Mouse (Mus musculus) cerebellum, adult 9-11 months (tissue): ENCODE data around the gene Foxa2.

Experiments
- DNase-seq: peaks from one replicate; pipeline ENCODE4 v3.0.0; 2022

The Foxa2 gene

DNA sequence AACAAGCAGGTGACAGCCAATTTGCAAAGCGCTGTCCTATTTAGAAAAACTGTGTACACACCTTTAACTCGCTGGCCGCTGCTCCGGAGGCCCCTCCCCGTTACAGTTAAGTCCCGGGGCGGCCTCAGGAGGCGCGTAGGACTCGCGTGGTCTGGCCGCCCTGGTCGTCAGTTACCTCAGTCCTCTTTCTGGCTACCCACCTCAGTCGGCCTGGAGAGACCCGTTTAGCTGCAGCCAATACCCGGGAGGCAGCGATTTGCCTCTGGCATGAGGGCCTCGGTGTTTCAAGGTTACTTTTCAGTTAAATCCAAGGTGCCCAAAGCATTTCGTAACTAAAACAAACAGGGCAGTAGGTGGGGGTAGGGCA lies at the start of gene Foxa2:
TSS of gene Foxa2 (minus strand) at position 171 of the 367 bp plus-strand sequence.
- DNase-seq = no peak

DNA sequence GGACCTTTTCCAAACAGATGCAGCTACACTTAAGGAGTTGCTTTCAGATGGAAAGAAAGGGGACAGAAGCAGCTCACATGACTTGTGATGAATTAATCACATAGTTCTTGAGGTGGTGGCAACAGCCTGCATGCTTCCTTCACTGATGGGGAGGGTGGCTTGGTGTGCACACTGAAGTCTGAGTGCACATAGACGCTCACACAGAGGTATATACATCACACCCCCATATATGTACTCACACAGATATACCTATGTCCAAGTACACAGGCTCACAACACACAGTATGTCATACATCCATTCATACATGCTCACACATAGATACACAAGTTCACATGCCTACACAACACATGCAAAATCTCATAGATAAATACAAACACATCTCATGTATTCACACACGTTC lies 45.3 kb upstream of the Foxa2 start:
- no peak for DNase-seq

DNA sequence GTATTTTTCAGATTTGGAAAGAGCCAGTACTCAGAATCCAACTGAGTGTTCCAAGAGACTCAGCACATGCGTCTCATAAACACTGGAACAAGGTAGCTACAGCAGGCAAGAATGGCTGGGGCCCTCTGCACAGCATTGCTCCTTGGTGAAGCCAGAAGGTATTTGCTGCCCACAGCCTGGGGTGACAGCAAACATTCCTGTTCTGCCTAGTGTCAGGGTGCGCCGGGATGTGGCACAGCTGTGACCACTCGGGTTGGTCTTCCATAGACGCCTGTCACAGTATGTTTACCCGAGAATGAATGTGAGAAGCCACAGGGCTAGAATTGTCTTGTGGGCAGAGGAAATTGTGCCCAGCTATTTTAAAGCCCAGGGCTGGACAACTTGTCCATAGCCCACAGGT lies 44.9 kb upstream of the Foxa2 start:
- DNase-seq = no peak

DNA sequence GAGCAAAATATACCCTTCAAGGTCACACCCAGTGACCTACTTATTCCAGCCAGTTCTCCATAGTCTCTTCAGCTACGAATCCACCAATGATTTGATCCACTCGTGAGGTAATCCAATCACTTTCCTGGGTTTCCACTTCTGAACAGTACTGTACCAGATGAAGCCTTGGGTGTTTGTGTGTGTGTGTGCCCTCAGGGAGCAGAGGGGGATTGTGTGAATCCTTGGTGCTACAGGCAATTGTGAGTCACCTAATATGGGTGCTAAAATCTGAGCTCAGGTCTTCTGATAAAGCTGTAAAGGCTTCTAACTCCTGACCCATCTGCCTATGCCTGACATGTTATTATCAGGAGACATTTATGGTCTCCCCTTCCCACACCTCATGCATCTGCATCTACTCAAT lies 43.3 kb upstream of the Foxa2 start:
- DNase-seq = no peak

DNA sequence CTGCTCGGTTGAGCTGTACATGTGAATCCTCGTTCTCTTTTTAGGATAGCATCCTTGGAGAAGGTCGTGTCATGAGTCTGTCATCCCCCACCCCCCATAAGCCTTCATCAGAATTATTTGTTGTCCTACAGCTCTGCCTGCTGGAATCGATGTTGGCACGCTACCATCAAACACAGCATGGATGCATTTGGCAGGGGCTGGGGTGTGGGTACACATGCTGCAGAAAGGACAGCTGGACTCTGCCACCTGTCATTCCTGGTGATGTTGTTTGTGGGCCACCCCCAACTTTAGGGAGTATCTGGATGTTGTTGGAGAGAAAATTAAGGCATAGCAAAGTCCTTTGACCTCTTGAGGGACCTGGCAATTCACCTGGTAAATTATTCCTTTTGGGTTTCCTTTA lies 38.8 kb upstream of the Foxa2 start:
- no peak for DNase-seq

DNA sequence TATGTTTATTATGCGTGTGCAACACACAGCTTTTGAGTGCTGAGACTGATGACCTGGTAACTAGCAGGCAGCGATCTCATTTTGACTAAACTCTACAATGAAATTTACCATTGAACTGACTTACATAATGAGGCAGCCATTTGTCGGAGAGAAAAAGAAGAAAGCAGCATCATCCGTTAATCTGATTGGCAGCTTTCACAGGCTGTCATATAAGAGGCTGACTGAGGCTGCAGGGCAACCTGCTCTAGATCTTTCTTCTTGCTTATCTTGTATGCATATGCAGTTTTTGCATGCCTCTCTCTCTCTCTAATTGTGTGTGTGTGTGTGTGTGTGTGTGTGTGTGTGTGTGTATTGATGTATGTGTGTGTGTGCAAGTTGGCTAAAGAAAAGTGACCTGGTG lies 38.4 kb upstream of the Foxa2 start:
- DNase-seq = no peak

DNA sequence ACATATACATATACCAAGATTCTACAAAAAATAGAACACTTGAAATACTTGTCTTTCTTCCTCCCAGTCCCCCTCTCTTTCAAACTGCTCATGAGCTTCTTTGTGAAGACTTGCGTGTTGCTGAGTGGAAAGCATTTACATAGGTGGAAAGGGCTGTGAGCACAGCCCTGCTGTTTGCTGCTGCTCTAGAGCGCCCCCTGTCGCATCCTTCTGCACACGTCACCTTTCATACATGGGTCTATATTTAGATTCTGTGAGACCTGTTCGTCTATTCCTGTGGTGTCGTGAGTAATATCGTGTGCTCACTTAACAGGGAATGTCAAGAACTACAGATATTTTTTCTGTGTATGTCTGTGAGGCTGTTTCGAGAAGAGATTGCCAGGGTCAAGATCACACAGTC lies 35.5 kb upstream of the Foxa2 start:
- no peak for DNase-seq

DNA sequence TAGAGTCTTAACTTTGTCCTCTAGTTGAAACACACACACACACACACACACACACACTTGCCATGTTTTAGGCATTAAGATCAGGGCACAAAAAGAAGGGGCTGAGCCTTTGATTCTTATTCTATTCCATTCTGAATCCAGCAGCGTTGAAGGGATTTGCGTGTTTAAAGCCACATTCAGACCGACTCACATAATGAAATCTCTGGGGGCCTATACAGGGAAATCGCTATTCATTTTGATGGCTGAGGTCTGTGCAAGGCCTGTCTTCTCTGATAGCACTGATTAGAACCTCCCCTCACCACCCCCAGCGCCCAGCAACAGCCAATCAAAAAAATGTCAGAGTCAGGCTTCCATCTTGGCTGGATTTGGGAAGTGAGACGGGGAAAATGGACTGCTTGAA lies 13.9 kb upstream of the Foxa2 start:
- no peak for DNase-seq

DNA sequence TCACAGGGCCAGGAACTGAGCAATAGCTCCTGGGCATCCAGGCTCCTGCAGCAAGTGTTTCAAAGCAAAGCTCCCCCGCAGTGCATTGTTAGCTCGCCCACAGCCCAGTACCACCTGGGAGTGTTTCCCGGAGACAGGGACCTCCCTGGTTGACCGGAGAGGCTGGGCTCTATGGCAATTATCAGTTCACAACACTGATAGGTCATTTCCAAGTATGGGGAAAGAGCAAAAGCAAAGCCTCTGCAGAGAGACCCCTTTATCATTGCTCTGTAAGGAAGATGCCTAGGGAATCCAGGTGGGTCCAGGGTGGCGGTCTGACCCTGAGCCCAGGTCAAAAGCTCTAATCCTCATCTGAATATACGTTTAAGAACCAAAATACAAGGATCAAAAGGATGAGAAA lies 6.6 kb upstream of the Foxa2 start:
- no peak for DNase-seq

DNA sequence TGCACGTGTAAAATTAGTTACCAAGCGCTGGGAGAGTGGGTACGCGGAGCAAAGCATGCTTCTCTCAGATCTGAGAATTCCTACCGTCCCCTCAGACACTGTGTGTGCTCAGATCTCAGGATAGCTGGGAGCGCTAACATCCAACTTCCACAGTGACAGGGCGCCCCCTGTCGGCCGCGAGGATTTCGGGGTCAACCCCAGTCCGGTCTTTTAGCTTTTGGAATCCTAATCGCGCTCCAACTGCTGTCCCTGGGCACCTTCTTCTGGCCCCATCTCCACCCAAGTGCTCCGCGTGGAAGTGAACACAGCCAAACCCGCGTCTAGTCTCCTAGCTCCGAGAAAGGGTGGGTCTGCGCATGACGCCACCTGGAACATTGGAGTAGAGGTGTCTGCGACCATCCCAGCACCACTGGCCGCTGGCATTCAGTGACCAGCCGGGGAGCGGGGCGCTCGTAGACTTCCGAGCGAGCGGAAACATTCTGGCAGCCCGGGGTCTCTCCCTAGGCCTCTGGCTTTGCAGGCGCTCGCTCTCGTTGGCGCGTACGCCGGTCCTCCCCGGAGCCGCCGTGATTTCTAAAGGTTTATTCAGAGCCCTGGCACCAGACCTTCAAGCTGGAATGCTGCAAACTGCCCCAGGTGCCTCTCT lies 1.8 kb upstream of the Foxa2 start:
- DNase-seq = no peak

DNA sequence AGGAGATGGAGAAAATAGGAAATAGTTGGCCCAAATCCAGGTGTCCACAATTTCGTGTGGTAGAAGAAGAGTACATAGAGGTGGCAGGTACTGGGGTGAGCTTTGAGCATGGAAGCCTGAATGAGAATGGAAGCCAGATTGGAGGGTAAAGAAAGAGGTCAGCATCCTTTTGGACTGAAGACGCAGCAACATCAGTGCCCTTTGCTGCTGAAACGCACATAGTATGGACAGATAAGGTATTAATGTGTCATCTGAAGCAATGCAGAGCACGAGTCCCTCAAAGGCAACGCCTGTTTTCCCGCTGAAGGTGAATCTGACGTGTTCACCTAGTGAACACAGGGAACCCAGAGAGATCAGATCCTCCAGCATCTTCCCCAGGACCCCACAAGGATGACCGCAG lies 842 bp upstream of the Foxa2 start:
- DNase-seq = no peak

DNA sequence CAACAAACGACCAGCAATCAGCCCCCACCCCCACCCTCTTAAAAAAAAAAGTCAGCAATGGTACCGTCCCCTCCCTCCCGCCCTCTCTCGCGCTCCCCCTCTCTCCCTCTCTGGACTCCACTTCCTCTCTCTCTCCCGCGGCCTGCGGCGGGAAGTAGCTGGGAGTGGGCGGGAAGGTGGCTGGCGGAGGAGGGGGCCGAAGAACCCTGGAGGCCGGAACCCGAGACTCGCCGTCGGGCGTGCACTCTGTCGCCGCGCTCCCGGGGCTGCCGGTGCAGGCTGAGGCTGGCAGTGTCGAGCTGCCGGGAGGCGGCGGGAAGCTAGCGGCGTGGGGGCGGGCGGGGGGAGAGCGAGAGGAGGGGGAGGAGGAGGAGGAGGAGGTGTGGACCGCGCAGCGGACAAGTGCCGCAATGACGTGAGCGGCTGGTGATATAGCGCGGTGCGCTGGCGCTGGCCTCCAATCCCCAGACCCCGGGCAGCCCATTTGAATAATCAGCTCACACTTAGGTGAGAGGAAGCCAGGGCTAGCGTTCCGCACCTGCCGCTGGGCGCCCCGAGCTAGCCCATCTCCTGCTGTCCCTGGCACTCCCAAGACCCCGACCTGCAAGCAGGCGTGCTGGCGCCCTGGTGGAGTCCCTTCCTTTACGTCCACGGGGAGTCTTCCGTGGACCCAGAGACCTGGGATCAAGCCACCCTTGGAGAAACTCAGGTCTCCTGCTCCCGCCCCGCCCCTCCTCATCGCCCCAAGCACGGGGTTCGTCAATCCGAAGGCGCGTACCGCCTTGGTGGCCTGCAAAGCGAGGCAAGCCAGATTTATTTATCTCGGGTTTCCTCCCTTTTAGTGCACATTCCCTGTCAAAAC lies 601 bp downstream of the Foxa2 start:
- no peak for DNase-seq

DNA sequence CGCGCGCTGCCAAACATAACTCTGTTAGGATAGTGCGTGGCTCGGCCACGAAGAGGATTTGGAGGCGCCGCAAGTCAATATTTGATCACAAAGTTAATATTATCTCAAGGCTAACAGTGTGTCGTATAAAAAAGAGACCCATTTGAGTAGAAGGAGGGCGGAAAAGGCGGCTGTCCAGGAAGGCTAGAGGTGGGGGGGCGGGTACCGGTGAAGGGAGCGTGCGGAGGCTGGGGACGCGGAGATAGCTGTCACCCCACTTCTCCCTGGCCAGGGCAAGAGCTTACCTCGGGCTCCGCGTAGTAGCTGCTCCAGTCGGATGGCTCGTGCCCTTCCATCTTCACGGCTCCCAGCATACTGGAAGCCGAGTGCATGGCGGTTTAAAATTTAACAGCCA lies 1.2 kb downstream of the Foxa2 start:
- no peak for DNase-seq

DNA sequence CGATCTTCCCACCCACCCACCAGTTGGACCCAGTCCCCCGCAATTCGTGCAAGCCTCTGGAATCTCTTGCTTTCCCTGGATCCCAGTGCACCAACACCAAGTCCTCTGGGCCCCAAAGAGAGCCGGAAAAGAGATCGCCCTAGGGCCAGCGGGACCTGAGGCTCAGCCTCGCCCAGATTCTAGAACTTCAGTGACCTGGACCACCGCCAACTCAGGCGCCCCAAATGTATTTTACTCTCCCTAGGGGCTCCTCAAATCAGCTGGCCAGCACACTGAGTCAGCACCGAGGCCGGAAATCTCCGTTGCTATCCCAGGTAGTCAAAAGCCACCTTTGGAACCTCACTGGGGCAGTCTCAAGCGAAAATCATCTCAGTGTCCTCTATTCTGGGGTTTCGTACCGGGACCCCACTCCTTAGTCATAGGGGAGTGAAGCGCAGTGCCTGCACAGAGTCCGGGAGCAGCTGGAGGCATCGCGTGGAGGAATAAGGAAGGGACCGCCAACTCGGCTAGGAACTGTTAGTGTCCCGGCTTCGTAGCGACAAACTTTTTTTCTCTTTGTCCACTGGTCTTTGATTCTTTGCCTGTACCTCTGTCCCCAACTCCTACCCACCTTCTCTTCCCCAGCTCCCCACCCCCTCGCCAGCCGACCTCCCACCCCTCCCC lies 1.8 kb downstream of the Foxa2 start:
- DNase-seq = no peak

DNA sequence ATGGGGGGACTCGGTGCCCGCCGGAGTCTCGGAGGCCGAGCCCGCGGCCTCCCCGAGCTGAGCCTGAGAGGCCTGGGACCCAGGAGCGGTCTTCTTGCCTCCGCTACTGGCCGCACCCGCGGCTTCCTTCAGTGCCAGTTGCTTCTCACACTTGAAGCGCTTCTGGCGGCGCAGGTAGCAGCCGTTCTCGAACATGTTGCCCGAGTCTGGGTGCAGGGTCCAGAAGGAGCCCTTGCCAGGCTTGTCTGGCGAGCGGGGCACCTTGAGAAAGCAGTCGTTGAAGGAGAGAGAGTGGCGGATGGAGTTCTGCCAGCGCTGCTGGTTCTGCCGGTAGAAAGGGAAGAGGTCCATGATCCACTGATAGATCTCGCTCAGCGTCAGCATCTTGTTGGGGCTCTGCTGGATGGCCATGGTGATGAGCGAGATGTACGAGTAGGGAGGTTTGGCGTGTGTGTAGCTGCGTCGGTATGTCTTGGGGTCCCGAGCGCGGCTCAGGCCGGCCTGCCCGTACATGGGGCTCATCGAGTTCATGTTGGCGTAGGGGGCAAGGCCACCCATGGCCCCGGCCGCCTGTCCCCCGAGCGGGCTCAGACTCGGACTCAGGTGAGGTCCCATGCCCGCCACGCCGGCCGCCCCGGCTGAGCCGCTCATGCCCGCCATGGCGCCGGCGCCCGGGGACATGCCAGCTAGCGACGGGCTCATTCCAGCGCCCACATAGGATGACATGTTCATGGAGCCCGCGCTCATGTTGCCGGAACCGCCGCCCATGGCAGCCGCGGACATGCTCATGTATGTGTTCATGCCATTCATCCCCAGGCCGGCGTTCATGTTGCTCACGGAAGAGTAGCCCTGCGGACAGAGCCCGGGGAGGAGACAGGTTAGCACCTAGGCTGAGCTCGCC lies 2.5 kb downstream of the Foxa2 start:
- DNase-seq = no peak

DNA sequence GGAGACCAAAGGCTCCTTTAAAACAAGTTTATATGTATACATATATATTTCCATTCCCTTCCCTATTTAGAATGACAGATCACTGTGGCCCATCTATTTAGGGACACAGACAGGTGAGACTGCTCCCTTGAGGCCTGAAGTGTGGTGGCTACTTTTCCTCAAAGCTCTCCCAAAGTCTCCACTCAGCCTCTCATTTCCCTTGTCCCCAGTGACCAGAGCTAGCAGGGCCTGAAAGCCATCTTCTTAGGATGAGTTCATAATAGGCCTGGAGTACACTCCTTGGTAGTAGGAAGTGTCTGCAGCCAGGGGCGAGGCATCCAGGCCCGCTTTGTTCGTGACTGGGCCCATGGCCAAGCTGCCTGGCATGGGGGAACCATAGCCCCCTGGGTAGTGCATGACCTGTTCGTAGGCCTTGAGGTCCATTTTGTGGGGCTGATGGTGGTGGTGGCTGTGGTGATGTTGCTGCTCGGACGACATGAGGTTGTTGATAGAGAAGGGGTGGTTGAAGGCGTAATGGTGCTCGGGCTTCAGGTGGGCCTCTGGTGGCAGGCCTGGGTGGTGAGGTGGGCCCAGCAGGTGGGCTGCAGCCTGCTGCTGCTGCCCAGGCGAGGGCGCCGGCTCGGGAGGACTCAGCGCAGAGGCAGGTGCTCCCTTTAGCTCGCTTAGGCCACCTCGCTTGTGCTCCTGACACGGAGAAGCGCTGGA lies 3.3 kb downstream of the Foxa2 start:
- DNase-seq = no peak

DNA sequence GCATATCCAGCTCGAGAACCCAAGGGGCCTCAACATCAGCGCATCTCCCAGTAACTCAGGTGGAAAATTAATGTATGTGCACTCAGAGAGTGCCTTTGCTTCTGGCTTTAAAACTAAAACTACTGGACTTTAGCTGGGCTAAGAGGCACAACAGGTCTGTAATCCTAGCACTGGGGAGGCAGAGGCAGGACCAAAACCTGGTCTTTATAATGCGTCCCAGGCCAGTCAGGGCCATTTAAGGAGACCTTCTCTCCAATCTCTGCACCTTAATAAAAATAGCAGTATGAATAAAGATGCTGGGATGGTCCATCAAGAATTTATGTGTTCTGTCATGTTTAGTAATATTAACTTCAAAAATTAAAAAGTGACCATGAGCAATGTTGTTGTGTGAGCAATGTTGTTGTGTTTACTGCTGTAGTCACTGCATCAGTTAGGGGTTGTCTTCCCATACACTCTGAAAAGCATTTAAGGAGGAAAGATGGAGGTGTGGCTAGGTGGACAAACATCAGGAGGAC lies 4.6 kb downstream of the Foxa2 start:
- no peak for DNase-seq

DNA sequence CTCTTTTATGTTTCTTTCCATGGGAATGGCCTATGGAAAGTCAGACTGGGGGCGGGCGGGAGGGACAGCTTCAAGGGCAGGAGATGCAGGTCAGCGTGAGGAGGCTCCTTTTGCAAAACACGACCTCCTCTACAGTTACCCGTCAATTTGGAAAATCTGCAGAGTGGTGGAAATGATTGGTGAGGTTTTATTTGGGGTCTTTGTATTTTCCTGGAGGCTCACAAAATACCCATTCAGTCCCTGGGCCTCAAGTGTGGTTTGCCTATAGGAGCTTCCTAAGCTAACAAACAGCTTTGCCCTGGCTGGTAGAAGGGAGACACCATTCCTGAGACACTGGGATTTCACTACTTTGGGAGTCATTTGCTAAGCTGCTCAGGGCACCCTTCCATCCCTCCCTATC lies 5.4 kb downstream of the Foxa2 start:
- DNase-seq = no peak

DNA sequence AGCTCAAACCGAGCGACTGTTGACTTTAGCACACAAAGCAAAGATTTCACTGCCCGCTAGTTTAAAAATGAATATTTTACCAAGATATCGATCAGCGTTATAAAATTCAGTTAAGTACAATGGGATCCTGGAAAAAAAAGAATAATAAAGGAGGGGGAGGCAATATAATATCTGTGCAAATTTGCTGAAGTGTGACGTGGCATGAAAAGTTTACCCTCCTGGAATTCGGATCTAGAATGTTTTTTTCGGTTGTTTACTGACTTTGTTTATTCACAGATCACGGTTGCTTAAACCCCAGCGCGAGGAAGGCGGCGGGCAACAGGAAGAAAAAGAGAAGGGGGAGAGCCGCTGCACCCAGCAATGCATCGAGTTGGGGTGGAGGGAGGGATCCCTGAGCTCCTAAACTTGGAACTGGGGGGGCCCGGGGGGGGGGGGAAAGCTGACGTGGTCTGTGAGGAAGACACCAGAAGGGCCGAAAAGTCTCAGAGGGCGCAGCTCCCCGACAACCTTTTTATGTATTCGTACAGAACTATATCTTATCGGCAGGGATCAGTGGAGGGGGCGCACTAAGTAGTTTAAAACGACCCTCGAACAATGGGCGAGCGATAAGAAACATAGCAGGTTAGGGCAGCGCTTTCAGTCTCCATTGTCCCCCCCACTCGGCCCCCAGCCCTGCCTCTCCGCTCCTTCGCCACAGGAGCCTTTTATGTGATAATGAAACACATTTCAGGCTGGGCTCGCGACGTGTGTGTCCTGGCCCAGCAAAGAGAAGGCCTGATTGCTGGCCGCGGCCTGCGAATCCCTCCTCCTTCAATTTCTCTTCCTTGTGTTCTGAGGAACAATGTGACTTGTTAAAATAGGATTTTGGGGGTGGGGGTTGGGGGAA lies 6.3 kb downstream of the Foxa2 start:
- no peak for DNase-seq

DNA sequence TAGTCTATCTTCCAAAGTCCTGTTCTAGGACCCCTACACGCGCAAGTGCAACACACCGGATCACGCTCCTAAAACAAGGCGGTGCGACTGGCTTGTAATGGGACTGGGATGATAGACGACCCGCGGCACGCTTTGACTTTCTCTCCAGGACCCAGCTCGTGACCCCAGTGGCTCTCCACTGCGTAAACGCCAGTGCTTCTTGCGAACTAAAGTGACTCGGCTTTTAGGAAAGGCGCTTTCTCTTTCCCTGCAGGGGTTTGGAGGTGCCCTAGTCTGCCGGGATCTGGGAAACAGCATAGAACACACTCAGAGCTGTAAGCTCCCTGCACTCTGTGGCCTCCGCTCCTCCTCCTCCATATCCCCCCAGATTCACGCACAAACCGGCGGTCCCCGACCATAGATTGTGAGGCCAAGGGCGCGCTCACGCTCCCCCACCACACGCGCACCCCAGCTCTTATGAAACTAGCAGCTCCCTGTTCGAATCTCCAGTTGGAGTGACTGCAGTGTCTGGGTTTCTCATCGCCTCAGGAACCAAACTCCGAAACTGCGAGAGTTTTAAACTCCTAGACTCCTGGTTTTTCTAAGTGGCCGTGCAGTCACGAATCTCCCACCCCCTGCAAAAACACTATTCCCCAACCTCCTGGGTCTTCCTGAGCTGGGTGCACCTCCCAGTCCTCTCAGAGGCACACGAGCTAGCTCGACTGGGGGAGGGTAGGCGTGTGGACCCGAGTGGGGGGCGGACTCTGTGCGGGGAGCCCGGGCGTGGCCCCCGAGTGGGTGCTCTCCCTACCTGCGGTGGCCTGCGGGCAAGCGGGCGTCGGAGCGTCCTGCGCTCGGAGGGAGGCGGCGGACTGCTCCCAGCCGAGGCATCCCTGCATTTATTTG lies 7.2 kb downstream of the Foxa2 start:
- DNase-seq = no peak
